Mouse (Mus musculus) forelimb bud, embryonic 11.5 days (tissue): Measurements from ENCODE around the gene Foxn2.
"Not testable (repeated sequence)": the region's sequence is repeated elsewhere in the genome, so short reads cannot be mapped to it uniquely, and the experiment has no call there.

ENCODE experiments used
- DNase-seq: peaks from one replicate; pipeline ENCODE4 v3.0.0-alpha.2; 2012; ENCODE audit warnings: low read depth, low spot score

Gene Foxn2

DNA sequence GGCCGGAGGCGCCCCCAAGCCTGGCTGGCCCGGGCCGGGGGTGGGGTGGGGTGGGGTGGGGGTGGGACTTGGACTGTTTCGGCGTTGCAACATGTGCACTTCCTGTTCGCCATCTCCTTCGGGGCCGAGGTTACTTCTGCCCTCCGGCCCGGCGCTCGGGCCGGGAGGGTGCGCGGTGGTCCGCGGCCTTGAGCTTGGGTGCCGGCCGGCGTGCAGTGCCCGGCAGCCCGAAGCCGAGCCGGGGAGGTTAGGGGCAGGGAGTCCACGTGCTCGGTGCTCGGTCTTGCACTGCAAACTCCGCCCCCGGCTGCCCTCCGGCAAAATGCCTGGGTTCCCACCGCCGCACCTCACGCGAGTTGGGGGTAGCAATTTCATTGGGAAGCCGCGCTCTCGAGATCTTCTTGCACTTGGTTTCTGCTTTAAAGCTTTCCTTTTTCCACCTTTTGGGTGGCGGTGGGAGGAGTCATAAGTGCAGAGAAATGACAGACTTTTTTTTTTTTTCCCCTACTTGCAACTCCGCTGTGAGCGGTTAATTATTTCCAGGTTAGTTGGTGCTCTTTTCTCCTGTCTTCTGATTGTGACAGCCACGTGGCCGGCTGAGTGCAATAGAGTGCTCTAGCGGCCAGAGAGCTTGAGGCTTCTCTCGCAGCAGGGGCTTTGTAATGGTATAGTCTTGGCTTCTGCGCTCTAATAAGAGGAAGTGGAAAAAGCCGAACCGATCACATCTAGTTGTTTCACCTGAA, 1.1 kb downstream of the Foxn2 start:
- DNase-seq = peak; percentile 70

DNA sequence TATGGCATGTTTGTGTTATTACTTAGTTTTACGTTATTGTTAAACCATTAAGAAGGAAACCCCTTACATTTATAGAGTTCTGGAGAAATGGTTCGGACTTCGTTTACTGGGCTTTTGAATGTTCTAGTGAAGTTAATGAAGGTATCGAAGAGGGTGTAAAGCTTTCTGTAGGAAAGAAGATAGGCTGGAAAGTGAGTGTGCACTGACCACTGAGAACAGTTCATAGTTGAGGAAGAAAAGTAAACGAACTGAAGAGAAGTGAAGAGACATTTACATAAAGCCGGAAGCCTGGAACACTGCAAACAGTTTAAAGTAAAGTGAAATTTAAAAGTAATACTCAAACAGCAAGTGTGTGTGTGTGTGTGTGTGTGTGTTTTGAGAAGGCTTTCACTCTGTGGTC, 2.1 kb downstream of the Foxn2 start:
- no peak for DNase-seq

DNA sequence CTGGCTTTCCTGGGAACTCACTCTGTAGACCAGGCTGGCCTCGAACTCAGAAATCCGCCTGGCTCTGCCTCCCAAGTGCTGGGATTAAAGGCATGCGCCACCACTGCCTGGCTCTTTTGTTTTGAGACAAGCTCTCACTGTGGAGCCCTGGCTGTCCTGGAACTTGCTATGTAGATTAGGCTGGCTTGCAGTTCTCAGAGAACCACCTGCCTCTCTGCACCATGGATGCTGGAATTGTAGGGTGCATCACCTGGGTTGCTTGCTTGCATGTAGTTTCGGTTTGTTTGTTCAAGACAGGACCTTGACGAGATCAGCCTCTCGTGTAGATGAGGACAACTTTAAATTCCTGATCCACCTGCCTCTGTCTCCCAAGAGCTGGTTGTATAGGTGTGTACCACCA, 2.7 kb downstream of the Foxn2 start:
- DNase-seq = no peak

DNA sequence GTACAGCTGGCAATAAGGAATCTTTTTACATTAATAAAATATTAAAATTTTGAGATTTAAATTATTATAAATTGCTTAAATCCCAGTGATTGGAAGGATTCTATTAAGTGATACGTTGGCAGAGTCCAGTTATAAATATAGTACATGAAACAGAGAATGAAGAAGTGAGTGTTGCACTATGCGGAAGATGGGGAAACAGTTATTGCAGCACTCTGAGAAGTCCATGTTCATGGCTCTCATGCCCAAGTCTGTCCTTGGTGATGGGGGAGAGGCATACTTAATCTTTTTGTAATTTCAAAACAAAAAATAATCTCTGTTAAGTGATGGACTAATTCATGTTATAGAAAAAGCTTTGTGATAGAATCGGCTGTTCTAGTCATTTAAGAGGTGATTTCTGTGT, 17.6 kb downstream of the Foxn2 start:
- no peak for DNase-seq

DNA sequence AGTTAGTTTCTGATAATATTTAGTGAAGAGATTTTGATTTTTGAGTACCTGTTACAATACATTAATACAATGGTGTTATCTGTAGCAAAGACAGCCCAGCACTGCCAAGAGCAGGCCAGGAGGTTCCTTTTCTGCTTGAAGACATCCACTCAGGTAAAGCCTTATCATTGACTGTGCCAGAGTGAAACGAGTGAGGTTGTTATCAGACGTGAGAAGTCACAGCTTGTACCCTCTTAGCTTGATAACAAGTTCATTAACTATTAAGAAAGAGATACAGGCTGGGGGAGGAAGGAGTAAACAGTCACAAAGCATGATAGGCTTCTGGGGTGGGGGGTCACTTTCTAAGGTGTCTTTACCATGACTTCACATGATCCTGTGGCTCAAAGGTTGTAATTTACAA, 19.0 kb downstream of the Foxn2 start:
- DNase-seq = no peak

DNA sequence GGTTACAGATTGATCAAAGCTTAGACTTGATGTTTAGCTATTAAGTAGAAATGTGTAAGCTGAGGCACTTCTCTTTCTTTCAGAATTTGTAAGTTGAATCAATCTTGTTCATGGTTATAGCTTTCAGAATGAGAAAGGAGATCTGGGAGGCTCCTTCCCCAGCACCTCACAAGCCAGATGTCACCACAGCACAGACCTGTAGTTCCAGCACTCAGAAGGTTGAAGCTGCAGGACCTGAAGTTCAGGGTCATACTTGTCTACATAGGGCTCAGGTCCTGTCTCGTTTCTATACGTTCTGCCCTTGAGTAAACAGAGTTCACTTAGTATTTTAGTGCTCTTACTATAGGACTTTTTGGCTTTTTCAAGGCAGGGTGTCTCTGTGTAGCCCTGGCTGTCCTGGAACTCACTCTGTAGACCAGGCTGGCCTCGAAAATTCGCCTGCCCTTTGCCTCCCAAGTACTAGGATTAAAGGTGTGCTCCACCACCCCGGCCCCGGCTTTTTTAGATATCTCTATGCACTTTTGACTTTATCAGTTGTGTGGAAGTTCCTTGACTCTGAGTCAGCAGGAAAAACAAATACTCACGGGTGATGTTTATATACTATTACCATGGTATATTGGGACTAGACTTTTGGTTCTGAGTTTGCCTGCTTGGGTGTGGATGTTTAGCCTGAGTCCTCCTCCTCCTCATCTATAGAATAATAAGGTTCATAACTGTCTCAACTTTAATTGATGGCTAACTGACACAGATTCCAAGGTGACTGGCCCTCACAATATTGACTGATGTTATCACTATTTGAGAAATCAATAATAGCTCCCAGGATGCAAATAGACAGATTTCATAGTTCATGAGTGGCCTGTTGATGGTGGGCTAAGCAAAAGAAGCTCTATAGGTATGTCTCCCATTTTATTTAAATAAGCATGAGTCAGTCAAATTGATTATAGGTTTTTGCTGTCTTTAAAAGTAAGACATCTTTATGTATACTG, 19.7 kb downstream of the Foxn2 start:
- no peak for DNase-seq

DNA sequence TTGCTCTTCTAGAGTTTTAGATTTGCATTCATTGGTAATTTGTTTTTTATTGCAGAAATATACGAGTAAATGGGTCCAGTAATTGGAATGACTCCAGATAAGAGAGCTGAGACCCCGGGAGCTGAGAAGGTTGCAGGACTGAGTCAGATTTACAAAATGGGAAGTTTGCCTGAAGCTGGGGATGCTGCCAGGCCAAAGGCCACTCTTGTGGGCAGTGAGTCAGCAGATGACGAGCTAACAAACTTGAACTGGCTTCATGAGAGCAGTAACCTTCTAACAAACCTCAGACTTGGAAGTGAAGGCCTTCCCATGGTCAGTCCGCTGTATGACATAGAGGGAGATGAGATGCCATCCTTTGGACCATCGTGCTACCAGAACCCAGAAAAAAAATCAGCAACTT, 22.1 kb downstream of the Foxn2 start:
- DNase-seq = no peak

DNA sequence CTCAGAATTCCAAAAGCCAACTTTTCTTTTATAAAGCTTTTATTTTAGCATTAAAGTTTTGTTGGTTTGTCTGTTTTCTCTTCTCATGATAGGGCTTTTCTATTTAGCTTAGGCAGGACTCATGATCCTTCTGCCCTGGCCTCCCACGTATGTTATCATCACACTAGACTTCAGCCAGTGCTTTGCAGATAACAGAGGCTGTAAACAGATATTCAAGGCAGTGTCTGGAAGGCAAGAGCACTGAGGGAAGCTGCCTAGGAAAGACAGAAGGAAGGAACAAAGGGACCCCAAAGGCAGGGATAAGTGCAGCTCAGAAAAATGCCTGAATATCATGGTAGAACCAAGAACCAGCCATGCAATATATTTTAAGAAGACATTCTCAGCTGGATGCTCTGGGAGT, 26.1 kb downstream of the Foxn2 start:
- no peak for DNase-seq

DNA sequence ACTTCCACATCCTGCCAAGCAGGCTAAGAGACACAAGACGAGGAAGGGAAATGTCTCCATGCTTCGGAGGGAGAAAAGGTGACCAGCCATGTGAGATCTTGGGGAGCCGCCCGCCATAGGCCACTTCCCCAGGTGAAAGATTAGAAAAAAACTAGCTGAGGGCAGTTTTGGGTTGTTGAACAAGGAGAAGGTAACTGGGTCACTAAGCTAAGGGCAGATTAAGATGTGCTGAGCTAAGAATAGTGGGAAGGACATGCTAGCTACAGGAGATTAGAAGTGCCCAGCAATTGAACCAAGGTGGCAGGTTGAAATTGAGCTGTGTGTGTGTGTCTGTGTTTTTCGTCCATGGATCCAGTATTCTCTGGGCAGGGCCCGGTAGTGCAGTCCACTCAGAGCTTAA, 27.2 kb downstream of the Foxn2 start:
- no peak for DNase-seq

DNA sequence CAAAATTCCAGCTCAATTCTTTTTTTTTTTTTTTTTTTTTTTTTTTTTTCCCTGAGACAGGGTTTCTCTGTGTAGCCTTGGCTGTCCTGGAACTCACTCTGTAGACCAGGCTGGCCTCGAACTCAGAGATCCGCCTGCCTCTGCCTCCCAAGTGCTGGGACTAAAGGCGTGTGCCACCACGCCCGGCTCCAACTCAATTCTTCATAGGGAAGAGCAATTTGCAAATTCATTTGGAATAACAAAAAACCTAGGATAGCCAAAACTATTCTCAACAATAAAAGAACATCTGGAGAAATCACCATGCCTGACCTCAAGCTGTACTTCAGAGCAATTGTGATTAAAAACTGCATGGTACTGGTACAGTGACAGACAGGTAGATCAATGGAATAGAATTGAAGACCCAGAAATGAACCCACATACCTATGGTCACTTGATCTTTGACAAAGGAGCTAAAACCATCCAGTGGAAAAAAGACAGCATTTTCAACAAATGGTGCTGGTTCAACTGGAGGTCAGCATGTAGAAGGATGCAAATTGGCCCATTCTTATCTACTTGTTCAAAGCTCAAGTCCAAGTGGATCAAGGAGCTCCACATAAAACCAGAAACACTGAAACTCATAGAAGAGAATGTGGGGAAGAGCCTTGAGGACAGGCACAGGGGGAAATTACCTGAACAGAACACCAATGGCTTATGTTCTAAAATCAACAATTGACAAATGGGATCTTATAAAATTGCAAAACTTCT, 28.3 kb downstream of the Foxn2 start:
- DNase-seq = not testable (repeated sequence)

DNA sequence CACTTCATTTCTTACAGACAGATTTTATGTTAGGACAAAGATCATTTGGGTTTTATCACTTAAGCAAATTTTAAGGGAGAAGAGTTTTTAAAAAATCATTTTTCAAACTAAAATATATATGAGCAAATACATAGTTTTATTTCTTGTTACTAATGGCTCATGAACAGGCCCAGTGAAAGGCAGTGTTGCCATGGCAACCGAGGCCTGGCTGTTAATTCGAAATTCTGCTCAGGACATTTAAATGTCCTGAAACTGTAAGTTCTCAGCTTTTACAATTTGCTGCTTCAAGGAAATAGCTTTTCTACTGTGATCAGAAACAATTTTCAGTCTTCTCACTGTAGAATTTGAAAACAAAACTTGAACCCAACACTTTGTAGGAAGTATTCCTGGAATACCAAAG, 33.3 kb downstream of the Foxn2 start:
- no peak for DNase-seq

DNA sequence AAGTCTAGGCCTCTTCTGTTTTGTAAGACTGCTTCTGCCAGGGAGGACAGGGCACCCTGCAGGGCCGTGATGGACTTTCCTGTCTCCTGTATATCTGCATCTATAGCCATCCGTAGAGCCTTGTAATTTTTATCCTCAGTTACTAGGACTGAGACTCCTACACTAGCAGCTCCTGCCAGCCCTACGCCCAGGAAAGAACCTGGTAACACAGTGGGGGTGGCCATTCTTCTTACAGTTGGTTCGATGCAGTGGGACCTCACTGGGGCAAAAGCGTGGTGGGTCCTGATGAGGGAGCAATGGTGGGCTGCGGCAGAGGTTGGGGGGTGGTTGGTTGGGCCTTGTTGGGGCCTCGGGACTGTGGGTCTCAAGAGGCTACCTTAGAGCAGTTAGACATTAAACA, 36.7 kb downstream of the Foxn2 start:
- DNase-seq = no peak

DNA sequence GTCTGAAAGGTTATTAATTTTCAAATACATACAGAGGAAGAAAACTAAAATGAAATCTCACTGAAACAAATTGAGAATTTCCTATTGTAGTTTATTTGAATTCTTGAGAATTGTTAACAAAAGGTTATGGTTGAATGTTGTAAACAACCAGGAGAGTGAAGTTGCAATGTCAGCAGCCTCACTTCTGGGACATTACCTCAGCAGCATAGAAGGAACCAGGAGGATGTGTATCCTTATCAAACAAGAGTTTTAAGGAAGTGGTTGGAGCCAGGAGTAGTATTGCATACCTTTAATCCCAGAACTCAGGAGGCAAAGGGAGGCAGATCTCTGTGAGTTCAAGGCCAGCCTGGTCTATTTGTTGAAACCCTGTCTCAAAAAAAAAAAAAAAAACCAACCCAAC, 37.2 kb downstream of the Foxn2 start:
- no peak for DNase-seq

DNA sequence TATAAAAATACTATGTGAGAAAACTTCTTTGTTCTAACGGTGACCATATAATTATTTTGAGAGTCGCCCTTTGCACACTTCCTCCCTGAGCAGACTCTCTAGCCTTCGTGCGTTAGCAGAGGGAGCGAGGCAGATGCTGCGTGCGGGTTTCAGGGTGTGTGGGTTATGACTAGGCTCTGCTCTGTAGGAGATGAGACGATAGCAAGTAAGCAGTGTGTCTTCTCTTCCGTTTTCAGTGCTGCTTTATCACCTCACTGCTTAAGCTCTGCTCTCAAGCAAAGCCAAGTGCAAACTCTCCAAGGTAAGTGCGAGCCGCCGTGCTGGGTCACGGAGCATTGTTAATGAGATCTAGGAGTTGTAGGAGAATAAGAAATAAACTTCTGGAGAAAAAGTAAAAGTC, 38.5 kb downstream of the Foxn2 start:
- DNase-seq = no peak

DNA sequence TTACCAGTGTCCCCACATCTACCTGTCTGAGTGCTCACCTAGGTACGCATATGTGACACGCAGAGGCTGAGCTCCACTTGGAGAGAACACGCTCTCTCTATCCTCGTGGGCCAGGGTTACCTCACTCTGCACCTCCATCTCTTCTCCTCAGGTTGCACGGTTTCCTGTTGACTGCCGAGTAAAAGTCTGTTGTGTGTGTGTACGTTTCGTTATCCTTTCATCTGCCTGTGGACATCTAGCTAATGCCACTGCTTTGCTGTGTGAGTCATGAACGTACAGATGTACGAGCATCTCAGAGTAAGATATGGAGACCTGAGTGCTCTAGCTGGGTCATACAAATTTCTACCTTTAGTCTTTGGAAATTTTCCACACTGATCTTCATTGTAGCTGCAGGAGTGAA, 39.9 kb downstream of the Foxn2 start:
- DNase-seq = no peak

DNA sequence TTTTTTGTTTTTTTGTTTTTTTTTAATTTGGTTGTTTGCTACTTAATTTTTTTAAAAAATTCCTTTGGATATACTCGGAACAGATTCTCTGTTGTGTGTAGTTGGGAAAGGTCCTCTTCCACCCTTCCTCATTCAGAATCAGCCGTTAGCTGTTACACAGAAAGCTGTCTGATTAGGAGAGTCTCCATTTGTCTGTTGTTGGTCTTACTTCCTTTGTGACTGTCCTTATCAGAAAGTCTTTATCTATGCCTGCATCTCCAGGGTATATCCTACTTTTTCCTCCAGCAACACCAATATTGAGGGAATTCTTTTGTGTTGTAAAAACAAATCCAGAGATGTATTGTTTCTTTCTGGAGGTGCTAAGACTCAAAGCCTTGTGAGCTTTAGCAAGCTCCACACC, 40.6 kb downstream of the Foxn2 start:
- DNase-seq = no peak

DNA sequence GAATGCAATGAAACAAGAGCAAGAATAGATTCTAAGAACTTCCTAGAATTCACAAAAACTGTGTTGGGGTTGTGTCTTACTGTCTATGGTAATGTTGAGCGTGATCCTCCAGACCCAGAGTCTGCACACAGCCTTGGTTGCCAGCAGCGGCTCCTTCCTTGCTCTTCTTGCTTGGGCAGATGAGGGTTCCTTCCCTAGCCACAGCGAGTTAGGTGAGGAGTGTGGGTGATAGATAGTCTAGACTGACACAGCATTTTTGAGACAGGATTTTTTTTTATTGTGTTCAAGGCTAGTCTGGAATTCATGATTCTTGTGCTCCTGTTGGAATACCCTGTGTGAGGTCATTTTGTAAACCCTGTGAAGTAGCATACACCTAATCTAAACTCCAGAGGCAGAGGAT, 41.1 kb downstream of the Foxn2 start:
- DNase-seq = no peak

DNA sequence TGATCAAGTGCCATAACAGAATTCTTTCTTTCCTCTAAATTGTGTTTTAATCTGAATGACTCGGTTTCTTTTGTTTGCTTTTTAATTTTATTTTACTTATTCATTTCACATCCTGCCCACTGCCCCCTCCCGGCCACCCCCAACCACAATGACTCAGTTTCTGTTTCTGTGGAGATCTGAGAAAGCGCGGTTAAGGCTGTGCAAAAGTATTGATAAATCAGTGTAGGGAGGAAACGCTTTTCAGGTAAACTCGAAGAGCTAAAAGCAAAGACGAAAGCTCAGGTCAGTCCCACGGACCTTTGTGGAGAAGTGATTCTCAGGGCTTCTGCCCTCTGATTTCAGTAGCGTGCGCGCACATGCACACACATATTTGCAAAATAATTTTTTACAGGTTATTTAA, 44.0 kb downstream of the Foxn2 start:
- DNase-seq = no peak

DNA sequence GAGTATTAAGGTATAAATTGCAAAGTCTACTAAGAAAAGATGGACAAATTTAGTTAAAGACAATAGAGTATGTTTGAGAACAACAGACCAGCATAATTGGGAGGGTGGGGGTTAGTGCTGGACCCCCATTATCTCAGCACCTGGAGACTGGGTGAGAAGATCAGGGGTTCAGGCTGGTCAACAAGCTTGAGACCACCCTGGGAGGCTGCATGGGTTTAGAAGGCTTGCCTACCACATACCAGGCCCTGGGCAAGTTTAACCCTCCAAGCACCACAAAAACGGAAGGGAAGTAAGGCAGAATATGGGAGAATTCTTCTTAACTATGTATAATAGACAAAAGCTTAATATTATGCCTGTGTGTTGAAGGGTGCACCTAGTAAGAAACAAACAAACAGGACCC, 44.4 kb downstream of the Foxn2 start:
- DNase-seq = no peak

DNA sequence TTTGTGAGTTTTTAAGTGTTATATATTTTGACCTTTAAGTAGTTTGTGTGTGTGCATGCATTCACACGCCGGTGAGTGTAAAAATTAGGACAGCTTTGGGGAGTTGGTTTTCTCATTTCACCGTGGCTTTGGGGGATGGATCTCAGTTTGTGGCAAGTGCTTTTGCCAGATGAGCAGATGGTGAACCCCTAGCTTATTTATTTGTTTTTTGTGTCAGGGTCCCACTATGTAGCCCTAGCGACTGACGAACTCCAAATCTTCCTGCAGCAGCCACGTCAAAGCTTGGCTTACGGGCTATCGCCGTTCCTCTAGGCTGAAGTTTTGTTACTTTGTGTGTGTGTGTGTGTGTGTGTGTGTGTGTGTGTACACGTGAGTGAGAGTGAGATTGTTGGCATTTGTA, 50.0 kb downstream of the Foxn2 start:
- DNase-seq = no peak

DNA sequence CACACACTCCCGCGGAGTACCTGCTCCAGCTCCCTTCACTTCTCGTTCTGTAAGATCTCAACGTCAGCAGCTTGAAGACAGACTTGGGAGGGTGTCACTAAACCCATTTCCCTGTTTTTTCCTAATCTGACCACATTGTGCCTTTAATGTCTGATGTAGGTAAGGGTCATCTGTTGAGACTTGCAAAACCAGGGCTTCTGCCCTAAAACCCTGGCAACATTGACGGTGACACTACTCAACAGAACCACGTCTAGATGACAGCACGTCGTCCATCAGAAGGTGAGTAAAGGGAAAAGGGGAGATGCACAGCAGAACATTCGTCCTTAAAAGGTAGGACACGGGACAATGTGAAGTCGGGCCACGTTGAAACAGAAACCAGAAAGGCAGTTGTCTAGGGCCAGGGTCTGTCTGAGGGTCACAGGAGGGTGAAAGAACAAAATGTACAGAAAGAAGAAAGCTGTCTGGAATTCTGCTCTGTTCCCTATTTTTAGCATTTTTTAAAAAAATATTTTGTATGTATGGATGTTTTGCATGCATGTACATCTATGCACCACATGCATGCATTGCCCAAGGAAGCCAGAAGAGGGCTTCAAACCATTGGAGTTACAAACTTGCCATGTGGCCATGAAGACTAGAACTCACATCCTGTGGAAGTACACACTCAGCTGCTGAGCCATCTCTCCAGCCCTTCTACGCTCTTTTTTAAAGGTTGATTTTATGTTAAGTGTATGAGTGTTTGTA, 51.0 kb downstream of the Foxn2 start:
- no peak for DNase-seq

DNA sequence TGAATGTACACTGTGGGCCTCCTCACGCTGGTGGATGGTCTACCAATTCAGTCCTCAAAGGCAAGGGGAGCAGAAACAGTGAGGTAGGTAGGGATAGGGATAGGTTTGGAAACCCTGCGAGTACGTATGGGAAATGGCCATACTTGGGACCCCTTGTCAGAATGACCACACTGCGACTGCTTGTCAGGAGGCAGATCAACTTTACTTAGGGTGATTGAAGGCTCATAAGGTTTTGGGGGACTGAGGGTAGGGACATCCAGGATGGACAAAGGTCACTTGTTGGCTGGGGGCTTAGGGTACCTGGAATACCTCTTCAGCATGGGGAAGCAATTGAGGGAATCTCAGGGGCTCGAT, 51.6 kb downstream of the Foxn2 start:
- no peak for DNase-seq
